Mouse (Mus musculus) hindbrain, embryonic 16.5 days (tissue): Measurements from ENCODE around the gene Gbp4. TPM values are rescaled to one million over a fixed set of nuclear protein-coding genes. Genes with fewer than 3 reads are reported as not detected.
"Not testable (repeated sequence)": the region's sequence is repeated elsewhere in the genome, so short reads cannot be mapped to it uniquely, and the experiment has no call there.

Experiments
- ATAC-seq: fragments of 200-750 bp; cut with Nextera tagmentation; 2 replicates; pipeline ENCODE4 v1.8.0; 2017; ENCODE audit warnings: moderate TSS enrichment, moderate library complexity
- H3K27ac ChIP-seq: fragments of 300-500 bp; sonication (generic); 2 replicates; pipeline ENCODE4 v1.5.1; 2014; ENCODE audit warnings: low read depth, mild to moderate bottlenecking, control low read depth, low read length, moderate library complexity
- H3K27me3 ChIP-seq: fragments of 300-500 bp; sonication (generic); replicated peaks from 2 replicates; pipeline ENCODE4 v1.6.1; 2014; ENCODE audit warnings: low read length; ENCODE audit not compliant: control insufficient read depth, insufficient read depth
- H3K36me3 ChIP-seq: fragments of 300-500 bp; sonication (generic); 2 replicates; pipeline ENCODE4 v1.6.1; 2014; ENCODE audit warnings: mild to moderate bottlenecking, low read length, moderate library complexity, mixed read lengths; ENCODE audit not compliant: control insufficient read depth, insufficient read depth
- H3K4me1 ChIP-seq: fragments of 300-500 bp; sonication (generic); 2 replicates; pipeline ENCODE4 v1.6.1; 2014; ENCODE audit warnings: low read depth, low read length; ENCODE audit not compliant: control insufficient read depth, insufficient read depth
- H3K4me2 ChIP-seq: fragments of 300-500 bp; sonication (generic); 2 replicates; pipeline ENCODE4 v1.6.1; 2014; ENCODE audit warnings: mild to moderate bottlenecking, low read length, control low read depth, moderate library complexity
- H3K4me3 ChIP-seq: fragments of 300-500 bp; sonication (generic); 2 replicates; pipeline ENCODE4 v1.5.1; 2014; ENCODE audit warnings: mild to moderate bottlenecking, low read length, control low read depth, moderate library complexity
- H3K9ac ChIP-seq: fragments of 300-500 bp; sonication (generic); 2 replicates; pipeline ENCODE4 v1.6.1; 2014; ENCODE audit warnings: low read depth, mild to moderate bottlenecking, control low read depth, low read length, moderate library complexity
- H3K9me3 ChIP-seq: fragments of 300-500 bp; sonication (generic); 2 replicates; pipeline ENCODE4 v1.6.1; 2014; ENCODE audit warnings: mild to moderate bottlenecking, low read length, moderate library complexity; ENCODE audit not compliant: control insufficient read depth
- polyA plus RNA-seq: library from polyadenylated mRNA; unstranded; fragments of >200 nt; fragmentation: Nextera tagmentation; extraction: Ambion mirVana; gene quantifications from 2 replicates; pipeline ENCODE4 v1.2.1, GENCODE M21; 2015

The Gbp4 gene
- polyA plus RNA-seq, 1 experiment from 2014 or later, result 1.5 TPM

- not testable (repeated sequence) for ATAC-seq, H3K4me2 ChIP-seq, H3K9ac ChIP-seq, H3K36me3 ChIP-seq, H3K27ac ChIP-seq, H3K4me3 ChIP-seq, H3K27me3 ChIP-seq, H3K9me3 ChIP-seq, H3K4me1 ChIP-seq
These were observed 71.0 kb downstream of the Gbp4 start for GRCm38 (mm10) chr5:105068356-105068755.

Other genes with a start within 250 kb of the Gbp4 start
- gene Abcg3, start 156.9 kb downstream of the Gbp4 start, polyA plus RNA-seq, result 0.32 and 0.43 TPM in 2 replicates
- gene Gbp9, start within 50 bp of the Gbp4 start, polyA plus RNA-seq, result 1.5 and 1.6 TPM in 2 replicates
- gene Gbp8, start within 50 bp of the Gbp4 start, polyA plus RNA-seq, result 0.63 and 0.65 TPM in 2 replicates
- gene Gbp10, start 99.9 kb upstream of the Gbp4 start, polyA plus RNA-seq, result 1.1 TPM in 2 replicates
- 0.92 TPM in 1 of 2 replicates, not detected in the other for gene Gm43302, start 154.1 kb upstream of the Gbp4 start, polyA plus RNA-seq
- gene Gbp6, start 154.1 kb upstream of the Gbp4 start, polyA plus RNA-seq, result 2.3 and 3.1 TPM in 2 replicates